Mouse (Mus musculus) kidney, embryonic 14.5 days (tissue): ENCODE data around the gene Lamp1. TPM values are rescaled to one million over a fixed set of nuclear protein-coding genes. Genes with fewer than 3 reads are reported as not detected.

Experiments
- microRNA counts: library from miRNA; unstranded; fragments of <30 nt; microRNA quantifications from one replicate; lab custom pipeline; 2017
- microRNA-seq: library from miRNA; unstranded; fragments of <30 nt; microRNA quantifications from one replicate; pipeline ENCODE4, GENCODE M21; 2016
- polyA plus RNA-seq: library from polyadenylated mRNA; unstranded; fragments of >200 nt; fragmentation: Nextera tagmentation; extraction: Ambion mirVana; gene quantifications from 2 replicates; pipeline ENCODE4 v1.2.1, GENCODE M21; 2014

Gene Lamp1
- polyA plus RNA-seq, 1 experiment from 2014 or later, result 306 TPM

MicroRNA genes within 50 kb of the gene (microRNA counts, 519-probe panel; counts per million panel counts)
- not detected for microRNA mmu-miR-1968 (lab: Ali Mortazavi, UCI)

Small RNA genes lying within 50 kb of the gene (microRNA-seq; reads per million reads assigned to microRNA genes)
- gene Mir1968, result 12.8 reads per million, percentile 30 among the genes with 10 or more reads in this experiment
- not detected for gene Mir7065

Other genes with a start within 250 kb of the Lamp1 start
- gene F7, start 133.1 kb upstream of the Lamp1 start, polyA plus RNA-seq, result not detected in 2 replicates
- gene F10, start 121.9 kb upstream of the Lamp1 start, polyA plus RNA-seq, result 0.34 and 0.43 TPM in 2 replicates
- 0.43 and 0.51 TPM in 2 replicates for gene Proz, start 98.2 kb upstream of the Lamp1 start, polyA plus RNA-seq
- gene Pcid2, start 53.7 kb upstream of the Lamp1 start, polyA plus RNA-seq, result 36.2 and 50.3 TPM in 2 replicates
- gene Cul4a, start 53.5 kb upstream of the Lamp1 start, polyA plus RNA-seq, result 60.3 and 110 TPM in 2 replicates
- gene Grtp1, start 41.5 kb downstream of the Lamp1 start, polyA plus RNA-seq, result 19.7 and 20.3 TPM in 2 replicates
- not detected in 2 replicates for gene Adprhl1, start 95.0 kb downstream of the Lamp1 start, polyA plus RNA-seq
- 17.4 and 26.4 TPM in 2 replicates for gene Dcun1d2, start 129.0 kb downstream of the Lamp1 start, polyA plus RNA-seq
- 28.4 and 40.5 TPM in 2 replicates for gene Tmco3, start 129.0 kb downstream of the Lamp1 start, polyA plus RNA-seq
- gene Tfdp1, start 179.6 kb downstream of the Lamp1 start, polyA plus RNA-seq, result 146 and 201 TPM in 2 replicates
- gene Atp4b, start 237.7 kb downstream of the Lamp1 start, polyA plus RNA-seq, result not detected in 2 replicates
- not detected in 2 replicates for gene Grk1, start 245.9 kb downstream of the Lamp1 start, polyA plus RNA-seq